Mouse (Mus musculus): ENCODE results near the gene Tas1r2. TPM values are rescaled to one million over a fixed set of nuclear protein-coding genes. Genes with fewer than 3 reads are reported as not detected.
A peak's percentile ranks its signal among the peaks of the same experiment; 100 is the strongest.

Gene Tas1r2
- polyA plus RNA-seq, 1 experiment from 2014 or later, result not detected

GRCm38 (mm10) chr4:139616276-139617000, 36.9 kb upstream of the Tas1r2 start:
- H3K36me3 ChIP-seq (ENCODE audit: control insufficient read depth, insufficient read depth, low read length), result peaks cover 37% of the 10 kb centered on the region
- ATAC-seq (ENCODE audit: insufficient number of reproducible peaks, insufficient read depth, low FRiP score, low read depth), result peak; percentile 66; the same call in 1 of the 2 replicates
- H3K4me3 ChIP-seq (ENCODE audit: control insufficient read depth in 1 of 2, insufficient read depth in 1 of 2, low read depth in 1 of 2, low read length in 2 of 2), result peak overlapping the region; percentile 39 to 42
- WGBS, result 13% methylated on average over 24 of the region's 24 CpGs
- H3K27me3 ChIP-seq (ENCODE audit: control insufficient read depth, insufficient read depth, low read length), result no peaks in the 10 kb centered on the region
- peak overlapping the region; percentile 56 for H3K4me2 ChIP-seq (ENCODE audit: low read length)
- peaks cover 5 to 6% of the 10 kb centered on the region in 2 experiments; a peak in 1 of 4 replicates for H3K4me1 ChIP-seq (ENCODE audit: control insufficient read depth in 2 of 2, insufficient read depth in 2 of 2, low read length in 2 of 2)
- H3K27ac ChIP-seq (replicated peaks in 1 of 2; ENCODE audit: control insufficient read depth in 1 of 2, insufficient read depth in 1 of 2, low read depth in 2 of 2, low read length in 2 of 2), result peak overlapping the region; percentile 46 to 61
- H3K9ac ChIP-seq (ENCODE audit: low read length), result peak overlapping the region; percentile 61
- 0 out of 2 replicates have a peak, but pooled peaks cover 5% of the 10 kb centered on the region for H3K9me3 ChIP-seq (ENCODE audit: control insufficient read depth, low read length)

- Histone ChIP-seq H3K4me1 (ENCODE audit: control insufficient read depth in 2 of 2, insufficient read depth in 2 of 2, low read length in 2 of 2) (peaks cover 6 to 8% of the 10 kb centered on the region in 2 experiments; a peak in 3 of 4 replicates), H3K9ac (ENCODE audit: low read length) (no peak overlapping the region), H3K36me3 (ENCODE audit: control insufficient read depth, insufficient read depth, low read length) (peaks cover 37% of the 10 kb centered on the region), H3K27ac (replicated peaks in 1 of 2; ENCODE audit: control insufficient read depth in 1 of 2, insufficient read depth in 1 of 2, low read depth in 2 of 2, low read length in 2 of 2) (peak overlapping the region; percentile 18 to 46; a peak in 1 of 4 replicates), H3K4me2 (ENCODE audit: low read length) (peak overlapping the region; percentile 56), H3K27me3 (ENCODE audit: control insufficient read depth, insufficient read depth, low read length) (no peaks in the 10 kb centered on the region), H3K4me3 (ENCODE audit: control insufficient read depth in 1 of 2, insufficient read depth in 1 of 2, low read depth in 1 of 2, low read length in 2 of 2) (peak overlapping the region; percentile 27 to 39; a peak in 3 of 4 replicates), H3K9me3 (ENCODE audit: control insufficient read depth, low read length) (0 out of 2 replicates have a peak, but pooled peaks cover 5% of the 10 kb centered on the region)
- WGBS, result 70% methylated on average over 3 of the region's 3 CpGs
- ATAC-seq (ENCODE audit: insufficient number of reproducible peaks, insufficient read depth, low FRiP score, low read depth), result no peak
Measured at GRCm38 (mm10) chr4:139617001-139617364, 36.4 kb upstream of the Tas1r2 start.

GRCm38 (mm10) chr4:139619765-139620164, 33.6 kb upstream of the Tas1r2 start:
- no peak overlapping the region for H3K27ac ChIP-seq (replicated peaks in 1 of 2; ENCODE audit: control insufficient read depth in 1 of 2, insufficient read depth in 1 of 2, low read depth in 2 of 2, low read length in 2 of 2)
- H3K36me3 ChIP-seq (ENCODE audit: control insufficient read depth, insufficient read depth, low read length), result peaks cover 17% of the 10 kb centered on the region
- peaks cover 11 to 24% of the 10 kb centered on the region in 2 experiments for H3K4me1 ChIP-seq (ENCODE audit: control insufficient read depth in 2 of 2, insufficient read depth in 2 of 2, low read length in 2 of 2)
- ATAC-seq (ENCODE audit: insufficient number of reproducible peaks, insufficient read depth, low FRiP score, low read depth), result no peak
- no peak overlapping the region for H3K4me2 ChIP-seq (ENCODE audit: low read length)
- no peaks in the 10 kb centered on the region for H3K27me3 ChIP-seq (ENCODE audit: control insufficient read depth, insufficient read depth, low read length)
- no peak overlapping the region for H3K4me3 ChIP-seq (ENCODE audit: control insufficient read depth in 1 of 2, insufficient read depth in 1 of 2, low read depth in 1 of 2, low read length in 2 of 2)
- no peaks in the 10 kb centered on the region for H3K9me3 ChIP-seq (ENCODE audit: control insufficient read depth, low read length)
- 74% methylated on average over 6 of the region's 6 CpGs for WGBS
- H3K9ac ChIP-seq (ENCODE audit: low read length), result no peak overlapping the region

GRCm38 (mm10) chr4:139622373-139623282, 30.7 kb upstream of the Tas1r2 start, which contains the start of gene Aldh4a1:
TSS of gene Aldh4a1 (plus strand) at chr4:139622866.
- under 1% methylated on average over 34 of the region's 38 CpGs for WGBS
- H3K27ac ChIP-seq (replicated peaks in 1 of 2; ENCODE audit: control insufficient read depth in 1 of 2, insufficient read depth in 1 of 2, low read depth in 2 of 2, low read length in 2 of 2), result peak within 1 kb of the TSS; percentile 73 to 78
- H3K27me3 ChIP-seq (ENCODE audit: control insufficient read depth, insufficient read depth, low read length), result no peaks in the 10 kb centered on the region
- ATAC-seq (ENCODE audit: insufficient number of reproducible peaks, insufficient read depth, low FRiP score, low read depth), result peak; percentile 98
- peaks cover 4 to 19% of the 10 kb centered on the region in 2 experiments for H3K4me1 ChIP-seq (ENCODE audit: control insufficient read depth in 2 of 2, insufficient read depth in 2 of 2, low read length in 2 of 2)
- peak within 1 kb of the TSS; percentile 81 for H3K9ac ChIP-seq (ENCODE audit: low read length)
- H3K4me3 ChIP-seq (ENCODE audit: control insufficient read depth in 1 of 2, insufficient read depth in 1 of 2, low read depth in 1 of 2, low read length in 2 of 2), result peak within 1 kb of the TSS; percentile 60 to 70
- H3K4me2 ChIP-seq (ENCODE audit: low read length), result peak within 1 kb of the TSS; percentile 89
- peaks cover 5% of the 10 kb centered on the region for H3K36me3 ChIP-seq (ENCODE audit: control insufficient read depth, insufficient read depth, low read length)
- no peaks in the 10 kb centered on the region for H3K9me3 ChIP-seq (ENCODE audit: control insufficient read depth, low read length)

- Histone ChIP-seq H3K27ac (replicated peaks in 1 of 2; ENCODE audit: control insufficient read depth in 1 of 2, insufficient read depth in 1 of 2, low read depth in 2 of 2, low read length in 2 of 2) (no peak overlapping the region), H3K4me2 (ENCODE audit: low read length) (peak overlapping the region; percentile 89), H3K4me1 (ENCODE audit: control insufficient read depth in 2 of 2, insufficient read depth in 2 of 2, low read length in 2 of 2) (peaks cover 4 to 19% of the 10 kb centered on the region in 2 experiments), H3K36me3 (ENCODE audit: control insufficient read depth, insufficient read depth, low read length) (peaks cover 3% of the 10 kb centered on the region), H3K9ac (ENCODE audit: low read length) (peak overlapping the region; percentile 81), H3K9me3 (ENCODE audit: control insufficient read depth, low read length) (no peaks in the 10 kb centered on the region), H3K27me3 (ENCODE audit: control insufficient read depth, insufficient read depth, low read length) (no peaks in the 10 kb centered on the region), H3K4me3 (ENCODE audit: control insufficient read depth in 1 of 2, insufficient read depth in 1 of 2, low read depth in 1 of 2, low read length in 2 of 2) (peak overlapping the region; percentile 60 to 70)
- no peak for ATAC-seq (ENCODE audit: insufficient number of reproducible peaks, insufficient read depth, low FRiP score, low read depth)
- WGBS, result 29% methylated on average over 21 of the region's 21 CpGs
Measured at GRCm38 (mm10) chr4:139623434-139624115, 29.8 kb upstream of the Tas1r2 start.

- H3K9me3 ChIP-seq (ENCODE audit: control insufficient read depth, low read length), result no peaks in the 10 kb centered on the region
- no peaks in the 10 kb centered on the region; the same call in 1 of the 2 replicates for H3K36me3 ChIP-seq (ENCODE audit: control insufficient read depth, insufficient read depth, low read length)
- H3K27me3 ChIP-seq (ENCODE audit: control insufficient read depth, insufficient read depth, low read length), result no peaks in the 10 kb centered on the region
- 68% methylated on average over 5 of the region's 5 CpGs for WGBS
- peak overlapping the region; percentile 89; the same call in 1 of the 2 replicates for H3K4me2 ChIP-seq (ENCODE audit: low read length)
- H3K9ac ChIP-seq (ENCODE audit: low read length), result no peak overlapping the region
- no peak for ATAC-seq (ENCODE audit: insufficient number of reproducible peaks, insufficient read depth, low FRiP score, low read depth)
- H3K4me1 ChIP-seq (ENCODE audit: control insufficient read depth in 2 of 2, insufficient read depth in 2 of 2, low read length in 2 of 2), result peaks cover 4 to 19% of the 10 kb centered on the region in 2 experiments
- H3K4me3 ChIP-seq (ENCODE audit: control insufficient read depth in 1 of 2, insufficient read depth in 1 of 2, low read depth in 1 of 2, low read length in 2 of 2), result no peak overlapping the region
- no peak overlapping the region for H3K27ac ChIP-seq (replicated peaks in 1 of 2; ENCODE audit: control insufficient read depth in 1 of 2, insufficient read depth in 1 of 2, low read depth in 2 of 2, low read length in 2 of 2)
Measured at GRCm38 (mm10) chr4:139624116-139624489, 29.2 kb upstream of the Tas1r2 start.

- Histone ChIP-seq H3K36me3 (ENCODE audit: control insufficient read depth, insufficient read depth, low read length) (no peaks in the 10 kb centered on the region; the same call in 1 of the 2 replicates), H3K27ac (replicated peaks in 1 of 2; ENCODE audit: control insufficient read depth in 1 of 2, insufficient read depth in 1 of 2, low read depth in 2 of 2, low read length in 2 of 2) (no peak overlapping the region), H3K4me2 (ENCODE audit: low read length) (no peak overlapping the region), H3K9me3 (ENCODE audit: control insufficient read depth, low read length) (no peaks in the 10 kb centered on the region), H3K4me3 (ENCODE audit: control insufficient read depth in 1 of 2, insufficient read depth in 1 of 2, low read depth in 1 of 2, low read length in 2 of 2) (no peak overlapping the region), H3K27me3 (ENCODE audit: control insufficient read depth, insufficient read depth, low read length) (no peaks in the 10 kb centered on the region), H3K4me1 (ENCODE audit: control insufficient read depth in 2 of 2, insufficient read depth in 2 of 2, low read length in 2 of 2) (peaks cover 4 to 19% of the 10 kb centered on the region in 2 experiments), H3K9ac (ENCODE audit: low read length) (no peak overlapping the region)
- no peak for ATAC-seq (ENCODE audit: insufficient number of reproducible peaks, insufficient read depth, low FRiP score, low read depth)
- 78% methylated on average over 10 of the region's 10 CpGs for WGBS
Measured at GRCm38 (mm10) chr4:139624706-139625105, 28.6 kb upstream of the Tas1r2 start.

Data from heart, embryonic 14.5 days (tissue).